Mouse (Mus musculus) small intestine, adult 2 months (tissue): ENCODE measurements at regions not wholly inside any gene's neighbourhood (a gene's known extent, or its start where the extent isn't known, plus 50 kb on each side); places are given as distances from the start of the nearest gene placed in this dataset.

Experiments used
- CTCF ChIP-seq: fragments of 200-500 bp; IDR thresholded peaks from 2 replicates; pipeline ENCODE4 v1.5.1; 2012; ENCODE audit warnings: low read depth, mild to moderate bottlenecking, control low read depth, inconsistent platforms, low read length, moderate library complexity, mixed read lengths; ENCODE audit not compliant: insufficient replicate concordance, insufficient read length; ENCODE audit errors: extremely low read depth
- POLR2A ChIP-seq: fragments of 200-500 bp; IDR thresholded peaks from 2 replicates; pipeline ENCODE4 v1.6.1; 2012; ENCODE audit warnings: low read depth, mild to moderate bottlenecking, control low read depth, inconsistent platforms, low read length, moderate library complexity

- TF ChIP-seq CTCF (no peak), POLR2A (no peak)
Measured at GRCm38 (mm10) chr17:51357690-51358361, 178.7 kb upstream of the Tbc1d5 start.
